Mouse (Mus musculus): Measurements from ENCODE around the gene Gabbr1. TPM values are rescaled to one million over a fixed set of nuclear protein-coding genes. Genes with fewer than 3 reads are reported as not detected.
A peak's percentile ranks its signal among the peaks of the same experiment; 100 is the strongest.

The Gabbr1 gene
- polyA plus RNA-seq, 2 experiments from 2014 or later: 5.0 to 6.2 TPM

DNA sequence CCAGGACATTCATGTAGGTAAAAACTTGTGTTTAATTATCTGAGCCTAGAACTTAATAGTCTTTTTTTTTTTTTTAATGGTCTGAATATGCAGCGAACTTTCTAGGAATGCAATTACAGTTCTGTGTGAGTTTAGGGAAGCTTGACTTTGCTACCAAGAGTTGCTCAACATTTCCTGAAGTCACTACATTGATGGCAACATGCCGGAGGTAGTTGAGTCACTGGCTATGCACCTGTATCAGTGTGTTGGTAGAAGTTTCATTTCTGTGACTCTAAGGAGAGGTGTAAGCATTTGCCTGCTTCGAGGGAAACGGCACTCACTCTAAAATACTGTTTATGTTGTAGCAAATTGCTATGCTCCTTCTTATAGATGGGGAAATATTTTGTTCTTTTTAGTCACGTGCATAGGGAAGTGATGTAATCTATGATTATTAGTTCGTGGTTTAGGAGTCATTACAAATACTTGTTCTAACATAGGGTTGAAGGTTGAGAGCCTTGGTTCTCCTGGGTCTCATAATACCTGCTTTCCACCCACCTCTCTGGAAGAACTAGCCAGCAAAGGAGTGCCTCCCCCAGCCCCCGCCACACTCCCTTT, 1.0 kb upstream of the Gabbr1 start:
- ATAC-seq: no peak

DNA sequence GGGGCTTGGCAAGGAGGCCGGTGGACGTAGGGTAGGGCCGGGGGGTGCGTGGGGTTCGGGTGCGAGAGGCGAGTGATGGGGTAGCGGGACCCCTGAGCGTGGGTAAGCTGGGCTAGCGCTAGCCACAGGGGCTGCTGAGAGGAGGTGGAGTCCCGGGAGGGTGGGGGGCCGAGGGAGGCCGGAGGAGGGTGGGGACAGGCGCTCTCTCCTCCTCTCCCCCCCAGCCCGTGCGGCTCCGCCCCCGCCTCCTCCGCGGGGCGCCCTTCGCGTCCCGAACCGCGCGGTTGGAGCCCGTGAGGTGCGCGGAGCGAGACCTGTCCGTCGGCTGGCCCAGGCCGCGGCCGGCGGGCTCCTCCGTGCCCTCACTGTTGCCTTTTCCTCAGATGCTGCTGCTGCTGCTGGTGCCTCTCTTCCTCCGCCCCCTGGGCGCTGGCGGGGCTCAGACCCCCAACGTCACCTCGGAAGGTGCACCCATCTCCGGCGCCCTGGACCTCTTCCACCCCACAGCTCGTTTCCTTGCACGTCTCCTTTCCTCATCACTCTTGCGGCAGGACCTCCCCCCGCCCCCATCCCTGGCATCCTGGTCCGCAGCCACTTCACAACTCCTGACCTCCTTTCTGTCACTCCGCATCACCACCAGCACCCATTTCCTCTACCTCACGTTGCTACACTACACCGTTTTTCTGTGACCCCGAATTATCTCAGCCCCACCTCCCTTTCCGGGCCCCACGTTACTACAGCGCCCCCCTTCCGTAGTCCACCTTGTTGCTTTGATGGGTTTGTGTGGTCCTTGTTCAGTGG, 746 bp downstream of the Gabbr1 start:
- peak; percentile 53 for ATAC-seq

GRCm38 (mm10) chr17:37047332-37047976, 1.7 kb downstream of the Gabbr1 start:
- ATAC-seq: no peak

DNA sequence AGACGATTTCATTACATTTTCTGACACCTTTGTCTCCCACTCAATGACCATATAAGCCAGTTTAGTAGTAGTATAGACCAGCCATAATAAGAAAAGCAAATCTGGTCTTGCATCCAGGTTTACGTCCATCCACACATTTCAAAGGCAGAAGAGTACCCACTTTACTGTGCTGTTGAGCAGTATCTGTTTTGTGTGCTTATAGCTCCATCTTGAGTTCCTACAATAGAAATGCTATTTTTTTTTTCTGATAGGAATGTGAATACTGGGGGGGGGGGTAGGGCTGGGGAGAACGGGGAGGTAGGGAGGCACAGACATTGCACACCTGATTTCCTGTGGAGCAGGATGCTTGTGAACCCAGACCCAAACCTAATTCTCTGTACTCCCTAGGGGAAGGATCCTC, 2.2 kb downstream of the Gabbr1 start:
- ATAC-seq: no peak

DNA sequence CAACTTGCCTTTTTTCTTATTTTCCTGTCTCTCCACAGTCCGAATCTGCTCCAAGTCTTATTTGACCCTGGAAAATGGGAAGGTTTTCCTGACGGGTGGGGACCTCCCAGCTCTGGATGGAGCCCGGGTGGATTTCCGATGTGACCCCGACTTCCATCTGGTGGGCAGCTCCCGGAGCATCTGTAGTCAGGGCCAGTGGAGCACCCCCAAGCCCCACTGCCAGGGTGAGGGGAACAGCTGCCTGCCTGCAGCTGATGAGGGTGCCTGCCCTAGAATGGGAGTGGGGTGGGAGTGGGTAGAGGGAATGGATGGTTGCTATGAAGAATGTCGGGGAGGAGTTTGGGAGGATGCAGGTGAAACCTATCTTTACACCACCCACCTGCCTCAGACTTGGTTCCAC, 2.6 kb downstream of the Gabbr1 start:
- no peak for ATAC-seq

GRCm38 (mm10) chr17:37049570-37050310, 4.0 kb downstream of the Gabbr1 start:
- ATAC-seq: no peak

- ATAC-seq: no peak
Observed at GRCm38 (mm10) chr17:37050399-37050798, 4.6 kb downstream of the Gabbr1 start.

DNA sequence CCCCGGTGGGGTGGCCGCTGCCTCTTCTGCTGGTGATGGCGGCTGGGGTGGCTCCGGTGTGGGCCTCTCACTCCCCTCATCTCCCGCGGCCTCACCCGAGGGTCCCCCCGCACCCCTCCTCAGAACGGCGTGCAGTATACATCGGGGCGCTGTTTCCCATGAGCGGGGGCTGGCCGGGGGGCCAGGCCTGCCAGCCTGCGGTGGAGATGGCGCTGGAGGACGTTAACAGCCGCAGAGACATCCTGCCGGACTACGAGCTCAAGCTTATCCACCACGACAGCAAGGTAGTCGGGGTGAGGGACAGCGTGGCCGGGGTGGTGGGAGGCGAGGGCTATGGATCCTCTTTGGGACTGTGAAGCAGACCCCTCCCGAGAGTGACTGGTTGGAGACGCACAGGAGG, 5.1 kb downstream of the Gabbr1 start:
- no peak for ATAC-seq

DNA sequence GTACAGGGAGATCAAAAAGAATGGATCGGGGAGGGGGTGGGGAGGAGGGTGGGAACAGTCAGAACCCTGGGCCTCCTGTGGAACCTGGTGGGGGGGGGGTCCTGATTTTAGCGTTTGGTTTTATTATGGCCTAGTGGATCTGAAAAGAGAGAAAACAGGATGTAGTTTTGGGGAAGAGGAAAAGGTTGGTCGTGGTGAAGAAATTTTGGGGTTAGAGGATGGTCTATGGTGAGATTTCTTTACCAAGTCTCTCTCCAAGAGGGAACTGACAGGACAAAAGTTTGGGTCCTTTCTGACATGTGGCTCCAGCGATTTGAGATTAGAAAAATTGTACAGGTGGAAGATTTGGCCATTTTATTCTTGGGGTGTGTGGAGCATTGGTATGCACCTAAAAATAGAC, 6.0 kb downstream of the Gabbr1 start:
- no peak for ATAC-seq

GRCm38 (mm10) chr17:37056957-37057356, 11.2 kb downstream of the Gabbr1 start:
- no peak for ATAC-seq

- ATAC-seq: no peak
Observed at GRCm38 (mm10) chr17:37061435-37061834, 15.7 kb downstream of the Gabbr1 start.

DNA sequence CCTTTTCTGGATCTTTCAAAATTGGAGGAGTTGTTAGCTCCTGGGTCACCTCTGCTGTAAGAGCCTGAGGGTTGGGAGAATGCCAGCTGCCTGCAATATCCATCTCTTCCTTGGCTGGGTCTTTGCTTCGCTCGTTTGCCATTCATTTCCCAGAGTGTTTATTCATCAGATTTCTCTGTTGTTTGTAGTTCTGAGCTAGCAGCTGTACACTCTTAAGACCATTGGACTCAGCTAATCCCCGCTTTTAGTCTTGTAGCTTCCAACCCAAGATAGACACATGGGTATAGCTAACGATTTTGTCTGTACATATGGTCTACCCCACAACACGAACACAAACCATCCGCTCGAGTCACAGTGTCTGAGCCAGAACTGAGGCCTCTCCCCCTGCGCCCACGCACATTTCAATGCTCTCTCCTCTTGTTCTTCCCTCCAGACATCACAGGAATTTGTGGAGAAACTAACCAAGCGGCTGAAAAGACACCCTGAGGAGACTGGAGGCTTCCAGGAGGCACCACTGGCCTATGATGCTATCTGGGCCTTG, 16.4 kb downstream of the Gabbr1 start:
- no peak for ATAC-seq

DNA sequence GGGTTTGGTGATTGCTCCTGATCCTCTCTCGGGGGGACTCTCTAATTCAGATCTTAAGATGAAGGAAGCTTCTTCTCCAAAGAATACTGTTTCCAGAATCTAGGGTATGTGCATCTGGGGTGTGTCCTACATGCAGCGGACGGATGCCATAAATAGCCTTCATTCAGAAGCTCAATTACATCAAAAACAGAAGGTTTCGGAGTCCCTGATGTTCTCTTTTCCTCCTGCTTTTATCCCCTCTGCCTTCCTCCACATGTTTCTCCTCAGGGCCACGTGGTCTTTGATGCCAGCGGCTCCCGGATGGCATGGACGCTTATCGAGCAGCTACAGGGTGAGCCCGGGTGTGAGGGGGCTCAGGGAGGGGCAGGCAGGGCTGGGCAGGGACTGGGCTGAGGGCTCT, 17.3 kb downstream of the Gabbr1 start:
- ATAC-seq: no peak

DNA sequence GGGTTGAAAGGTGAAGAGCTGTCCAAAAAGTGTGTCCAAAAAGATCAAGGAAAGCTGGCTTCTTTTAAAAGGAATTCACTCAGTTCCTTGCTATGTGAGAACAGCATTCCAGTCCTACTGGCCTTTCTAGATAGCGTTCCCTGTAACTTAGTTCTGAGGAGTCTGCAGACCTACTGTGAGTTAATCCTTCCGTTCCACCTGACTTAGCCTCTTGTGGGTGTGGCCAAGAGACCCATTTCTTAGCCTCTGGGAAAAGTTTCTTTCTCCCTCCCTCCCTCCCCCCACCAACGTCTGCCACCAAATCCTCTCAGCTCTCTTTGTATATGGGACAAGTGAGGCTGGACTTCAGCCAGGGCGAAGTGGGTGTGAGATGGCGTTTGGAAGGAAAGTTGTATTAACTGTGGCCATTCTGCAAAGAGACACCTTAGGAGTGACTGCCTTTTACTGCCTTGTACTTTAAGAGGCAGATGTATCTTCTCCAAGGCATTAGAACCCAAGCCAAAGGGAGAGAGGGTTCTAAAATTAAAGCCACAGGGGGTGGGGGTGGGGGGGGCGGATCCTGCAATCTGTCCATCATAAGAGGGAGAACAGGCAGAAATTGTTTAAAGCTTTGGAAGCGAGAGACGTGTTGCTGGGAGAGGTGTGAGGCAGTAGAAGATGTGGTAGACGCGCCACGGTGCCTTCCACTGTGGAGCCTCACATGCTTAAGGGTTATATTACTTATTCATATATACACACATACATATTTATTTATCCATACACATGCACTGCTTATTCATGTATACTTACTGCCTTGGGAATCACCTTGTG, 18.1 kb downstream of the Gabbr1 start:
- no peak for ATAC-seq

DNA sequence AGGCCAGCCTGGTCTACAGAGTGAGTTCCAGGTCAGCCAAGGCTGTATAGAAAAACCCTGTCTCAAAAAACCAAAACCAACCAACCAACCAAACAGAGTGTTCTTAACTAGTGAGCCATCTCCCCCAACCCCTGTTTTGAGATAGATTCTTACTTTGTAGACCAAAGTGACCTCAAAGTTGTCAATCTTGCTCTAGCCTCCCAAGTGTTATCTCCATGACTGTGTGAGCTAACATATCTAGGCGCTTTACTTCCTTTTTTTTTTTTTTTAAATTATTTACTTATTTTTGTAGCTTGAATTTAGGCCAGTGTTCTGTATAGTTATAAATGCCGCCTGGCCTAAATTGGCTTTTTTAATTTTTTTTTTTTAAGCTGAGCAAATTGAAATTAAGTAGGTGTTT, 20.2 kb downstream of the Gabbr1 start:
- ATAC-seq: no peak

GRCm38 (mm10) chr17:37067861-37068260, 22.1 kb downstream of the Gabbr1 start:
- no peak for ATAC-seq

DNA sequence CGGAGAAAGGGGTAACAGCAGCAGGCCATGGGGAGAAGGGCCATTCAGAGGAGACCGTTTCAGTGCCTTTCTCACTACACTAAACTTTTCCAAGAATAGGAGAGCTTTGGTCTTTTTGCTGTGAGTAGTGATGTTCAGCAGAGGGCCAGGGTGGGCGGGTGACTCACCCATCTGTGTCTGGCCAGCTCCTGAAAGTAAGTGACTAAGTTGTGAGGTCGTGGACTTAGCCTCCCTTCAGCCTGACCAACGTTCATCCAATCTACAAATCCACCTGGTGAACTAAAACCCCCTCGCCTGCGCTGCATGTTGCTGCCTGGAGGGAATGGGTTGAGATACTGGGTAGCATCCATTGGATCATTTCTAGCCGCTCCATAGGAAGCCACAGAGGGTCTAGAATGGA, 24.4 kb downstream of the Gabbr1 start:
- no peak for ATAC-seq

DNA sequence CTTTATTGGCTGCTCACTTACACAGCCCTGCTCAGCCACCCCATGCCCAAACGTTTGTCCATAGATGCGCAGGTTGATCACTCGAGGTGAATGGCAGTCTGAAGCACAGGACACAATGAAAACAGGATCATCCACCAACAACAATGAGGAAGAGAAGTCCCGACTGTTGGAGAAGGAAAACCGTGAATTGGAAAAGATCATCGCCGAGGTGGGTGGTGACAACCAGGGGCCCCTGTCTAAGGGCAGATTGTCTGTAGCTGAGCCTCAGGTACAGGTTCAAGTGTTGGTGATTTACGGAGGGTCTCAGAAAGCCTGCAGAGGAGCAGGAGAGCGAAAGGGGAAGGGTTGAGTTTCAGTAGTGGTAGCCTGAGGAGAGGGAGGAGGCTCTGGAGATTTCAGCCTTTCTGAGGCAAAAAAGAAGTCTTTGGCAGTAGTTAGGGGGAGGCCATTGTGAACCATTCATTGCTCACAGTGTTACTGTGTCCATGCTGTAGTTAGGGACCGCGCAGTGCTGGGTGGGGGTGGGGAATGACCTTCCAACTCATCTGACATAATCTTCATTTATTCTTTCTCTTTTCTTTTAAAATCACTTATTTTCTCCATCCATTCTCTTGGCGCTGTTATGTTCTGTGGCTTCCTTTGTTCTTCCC, 26.4 kb downstream of the Gabbr1 start:
- no peak for ATAC-seq

- no peak for ATAC-seq
Observed at GRCm38 (mm10) chr17:37072730-37073276, 27.0 kb downstream of the Gabbr1 start.

GRCm38 (mm10) chr17:37075181-37075580, 29.4 kb downstream of the Gabbr1 start:
- no peak for ATAC-seq

- ATAC-seq: no peak
Observed at GRCm38 (mm10) chr17:37075766-37076165, 30.0 kb downstream of the Gabbr1 start.
